Mouse (Mus musculus) embryonic facial prominence, embryonic 15.5 days (tissue): ENCODE results near the gene Tmeff1. TPM values are rescaled to one million over a fixed set of nuclear protein-coding genes. Genes with fewer than 3 reads are reported as not detected.

Experiments used
- ATAC-seq: fragments of 200-750 bp; cut with Nextera tagmentation; 2 replicates; pipeline ENCODE4 v1.8.0; 2017; ENCODE audit warnings: low read depth, moderate TSS enrichment; ENCODE audit not compliant: insufficient number of reproducible peaks, low FRiP score, low TSS enrichment
- H3K27ac ChIP-seq: fragments of 300-500 bp; sonication (generic); replicated peaks from 2 replicates; pipeline ENCODE4 v1.5.1; 2015; ENCODE audit warnings: mild to moderate bottlenecking, inconsistent platforms
- H3K27me3 ChIP-seq: fragments of 300-500 bp; sonication (generic); 2 replicates; pipeline ENCODE4 v1.6.1; 2015; ENCODE audit warnings: inconsistent platforms
- H3K36me3 ChIP-seq: fragments of 300-500 bp; sonication (generic); 2 replicates; pipeline ENCODE4 v1.6.1; 2015; ENCODE audit warnings: mild to moderate bottlenecking, inconsistent platforms
- H3K4me1 ChIP-seq: fragments of 300-500 bp; sonication (generic); 2 replicates; pipeline ENCODE4 v1.6.1; 2015; ENCODE audit warnings: inconsistent platforms
- H3K4me2 ChIP-seq: fragments of 300-500 bp; sonication (generic); replicated peaks from 2 replicates; pipeline ENCODE4 v1.6.1; 2015; ENCODE audit warnings: mild to moderate bottlenecking, inconsistent platforms
- H3K4me3 ChIP-seq: fragments of 300-500 bp; sonication (generic); replicated peaks from 2 replicates; pipeline ENCODE4 v1.5.1; 2015; ENCODE audit warnings: mild to moderate bottlenecking, inconsistent platforms
- H3K9ac ChIP-seq: fragments of 300-500 bp; sonication (generic); 2 replicates; pipeline ENCODE4 v1.6.1; 2015; ENCODE audit warnings: inconsistent platforms
- H3K9me3 ChIP-seq: fragments of 300-500 bp; sonication (generic); replicated peaks from 2 replicates; pipeline ENCODE4 v1.6.1; 2016; ENCODE audit warnings: inconsistent platforms
- WGBS: fragments of 180-500 bp; shearing (Covaris S2); methylation state at CpG from one replicate; pipeline ENCODE4 v1.1.7; 2015; 5-methylcytosine and 5-hydroxymethylcytosine counted together
- polyA plus RNA-seq: library from polyadenylated mRNA; unstranded; fragments of >200 nt; fragmentation: Nextera tagmentation; extraction: Ambion mirVana; gene quantifications from 2 replicates; pipeline ENCODE4 v1.2.1, GENCODE M21; 2015

The Tmeff1 gene
- polyA plus RNA-seq, 1 experiment from 2014 or later: 49.0 TPM

DNA sequence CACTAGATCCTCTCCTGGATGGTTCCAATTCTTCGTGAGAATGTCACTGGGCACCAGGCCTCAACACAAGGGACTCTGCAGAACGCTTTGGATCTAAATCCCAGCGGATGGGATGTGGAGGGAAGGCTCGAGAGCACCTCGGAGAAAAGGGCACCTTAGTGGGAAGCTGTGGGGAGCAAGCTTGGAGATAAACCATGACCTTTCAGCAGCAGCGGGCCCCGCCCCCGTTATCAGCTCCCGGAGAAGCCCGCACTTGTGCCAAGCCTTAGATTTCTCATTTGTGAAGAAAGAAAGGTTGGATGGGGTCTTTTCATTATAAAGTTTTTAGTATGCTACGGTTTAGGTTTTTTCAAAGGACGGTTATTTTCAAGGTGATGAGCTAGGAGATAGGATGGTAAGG lies 39.0 kb upstream of the Tmeff1 start:
- H3K27me3 ChIP-seq: no peaks in the 10 kb centered on the region
- 61% methylated on average over 12 of the region's 12 CpGs for WGBS
- H3K4me1 ChIP-seq: peaks cover 67% of the 10 kb centered on the region
- H3K36me3 ChIP-seq: no peaks in the 10 kb centered on the region
- no peak for ATAC-seq
- H3K27ac ChIP-seq: no peak overlapping the region
- no peak overlapping the region for H3K4me3 ChIP-seq
- no peak overlapping the region for H3K9ac ChIP-seq
- no peaks in the 10 kb centered on the region for H3K9me3 ChIP-seq
- no peak overlapping the region for H3K4me2 ChIP-seq

DNA sequence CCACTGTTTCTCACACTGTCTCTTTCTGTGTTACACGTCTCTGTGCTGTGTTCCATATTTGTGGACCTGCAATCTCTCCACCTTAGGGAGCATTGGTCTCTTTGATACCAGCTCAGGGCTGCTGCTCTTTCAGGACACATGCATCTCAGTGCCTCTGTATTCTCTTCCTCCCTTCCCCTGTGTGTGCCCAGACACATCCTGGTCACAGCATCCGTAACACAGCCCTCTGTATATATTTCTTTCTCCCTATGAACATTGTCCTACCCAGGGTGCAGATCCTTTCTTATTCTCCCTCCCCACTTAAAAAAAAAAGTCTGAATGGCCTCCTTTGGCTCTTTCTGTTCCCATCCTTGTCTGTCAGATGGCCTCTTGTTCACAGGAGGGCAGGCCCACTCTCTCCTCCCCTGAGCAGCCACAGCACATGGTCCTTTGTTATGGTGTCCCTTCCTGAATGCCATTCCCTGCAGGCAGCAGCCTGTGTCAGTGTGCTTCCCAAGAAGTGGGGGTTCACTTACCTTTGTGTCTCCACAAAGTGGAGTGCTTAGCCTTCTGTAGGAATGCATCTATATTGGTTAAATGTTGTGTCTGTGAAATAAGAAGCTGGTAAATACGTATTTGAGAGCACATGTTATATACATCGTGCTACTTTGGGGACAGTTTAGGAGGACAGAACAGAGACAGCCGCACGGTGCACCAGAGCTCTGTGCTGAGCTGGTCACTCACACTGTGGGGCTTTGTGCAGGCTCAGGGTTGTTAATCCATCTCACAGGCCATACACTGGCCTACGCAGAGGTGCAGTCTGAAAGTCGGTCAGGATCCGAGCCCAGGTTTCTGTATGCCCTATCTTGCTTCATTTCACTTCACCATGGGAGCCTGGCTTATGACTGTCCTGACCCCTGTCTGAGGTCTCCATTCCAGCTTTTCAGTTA lies 38.1 kb upstream of the Tmeff1 start:
- no peaks in the 10 kb centered on the region for H3K36me3 ChIP-seq
- 61% methylated on average over 9 of the region's 9 CpGs for WGBS
- H3K27ac ChIP-seq: no peak overlapping the region
- ATAC-seq: no peak
- H3K9ac ChIP-seq: no peak overlapping the region
- no peak overlapping the region for H3K4me2 ChIP-seq
- no peak overlapping the region for H3K4me3 ChIP-seq
- H3K9me3 ChIP-seq: no peaks in the 10 kb centered on the region
- peaks cover 59% of the 10 kb centered on the region for H3K4me1 ChIP-seq
- H3K27me3 ChIP-seq: no peaks in the 10 kb centered on the region

DNA sequence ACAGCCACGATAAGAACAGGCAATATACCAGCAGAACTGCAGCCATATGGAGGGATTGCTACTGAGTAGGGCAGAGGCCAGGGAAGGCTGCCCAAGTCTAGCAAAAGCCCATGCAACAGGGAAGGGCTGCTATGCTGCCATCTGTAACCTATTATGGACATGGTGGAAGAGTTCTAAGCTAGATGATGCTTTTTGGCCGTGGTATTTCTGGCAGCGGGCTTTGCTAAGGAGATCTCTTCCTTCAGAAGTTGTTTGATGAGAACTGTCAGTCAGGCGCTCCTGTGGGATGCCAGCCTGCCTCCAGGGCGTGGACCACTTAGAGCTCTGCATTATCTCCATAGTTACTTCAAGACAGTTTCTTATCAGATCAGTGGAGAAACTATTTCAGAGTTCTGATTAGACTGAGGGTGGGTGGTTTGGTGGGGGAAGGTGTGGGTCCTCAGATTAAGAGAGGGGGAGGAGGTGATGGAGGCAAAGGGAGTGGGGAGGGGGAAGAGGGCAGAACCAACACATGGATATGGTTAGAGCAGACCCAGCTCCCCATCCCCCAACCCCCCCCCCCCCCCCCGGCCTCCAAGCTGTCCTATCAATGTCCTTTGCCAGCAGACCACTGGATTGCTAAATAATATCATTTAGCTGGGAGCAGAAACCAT lies 36.5 kb upstream of the Tmeff1 start:
- ATAC-seq: peak; percentile 32
- Histone ChIP-seq H3K27me3 (no peaks in the 10 kb centered on the region), H3K36me3 (peaks cover 14% of the 10 kb centered on the region), H3K27ac (no peak overlapping the region), H3K4me3 (no peak overlapping the region), H3K9ac (no peak overlapping the region), H3K4me1 (peaks cover 44% of the 10 kb centered on the region), H3K4me2 (no peak overlapping the region), H3K9me3 (no peaks in the 10 kb centered on the region)
- 15% methylated on average over 6 of the region's 6 CpGs for WGBS

DNA sequence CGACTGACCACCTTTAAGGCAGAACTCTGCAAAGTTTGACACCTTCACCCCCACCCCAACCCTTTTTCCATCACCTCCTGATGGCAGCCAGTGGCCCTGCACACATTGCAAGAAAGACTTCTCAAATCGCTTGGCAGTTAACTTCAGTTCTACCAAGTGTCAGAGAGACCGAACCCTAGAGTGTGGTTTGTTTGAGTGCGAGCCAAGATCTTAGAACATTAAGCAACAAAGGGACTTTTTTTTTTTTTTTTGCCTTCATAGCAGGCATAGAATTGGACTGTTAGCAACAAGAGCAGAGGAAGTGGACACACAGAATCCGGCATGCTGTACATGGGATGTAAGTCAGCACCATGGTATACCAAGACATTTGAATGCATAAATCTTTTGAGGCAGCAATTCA lies 35.3 kb upstream of the Tmeff1 start:
- H3K4me2 ChIP-seq: no peak overlapping the region
- H3K27ac ChIP-seq: no peak overlapping the region
- no peaks in the 10 kb centered on the region for H3K27me3 ChIP-seq
- H3K36me3 ChIP-seq: peaks cover 23% of the 10 kb centered on the region
- WGBS: 72% methylated on average over 5 of the region's 5 CpGs
- ATAC-seq: no peak
- no peak overlapping the region for H3K9ac ChIP-seq
- H3K4me1 ChIP-seq: peaks cover 32% of the 10 kb centered on the region
- no peaks in the 10 kb centered on the region for H3K9me3 ChIP-seq
- no peak overlapping the region for H3K4me3 ChIP-seq

DNA sequence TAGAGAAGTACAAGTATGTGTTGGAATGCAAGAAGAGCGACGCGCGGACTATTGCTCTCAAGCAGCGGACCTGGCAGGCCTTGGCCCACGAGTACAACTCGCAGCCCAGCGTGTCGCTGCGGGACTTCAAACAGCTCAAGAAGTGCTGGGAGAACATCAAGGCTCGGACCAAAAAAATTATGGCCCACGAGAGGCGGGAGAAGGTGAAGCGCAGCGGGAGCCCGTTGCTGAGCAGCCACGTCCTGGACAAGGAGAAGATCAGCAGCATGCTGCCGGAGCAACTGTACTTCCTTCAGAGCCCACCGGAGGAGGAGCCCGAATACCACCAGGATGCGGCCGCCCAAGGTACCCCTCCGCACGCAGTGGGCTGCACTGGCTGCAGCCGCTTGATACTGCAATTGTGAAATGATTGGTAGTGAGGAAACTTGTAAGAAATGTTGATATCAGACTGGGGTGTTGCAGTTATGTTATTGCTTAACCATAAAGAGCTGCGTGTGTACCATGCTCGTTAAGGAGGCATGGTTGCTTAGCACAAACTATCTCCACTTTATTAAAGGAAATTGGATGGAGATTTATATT lies 32.4 kb upstream of the Tmeff1 start:
- H3K4me2 ChIP-seq: no peak overlapping the region
- no peak overlapping the region for H3K27ac ChIP-seq
- peaks cover 23% of the 10 kb centered on the region for H3K36me3 ChIP-seq
- no peak overlapping the region for H3K4me3 ChIP-seq
- H3K9ac ChIP-seq: no peak overlapping the region
- peaks cover 15% of the 10 kb centered on the region for H3K4me1 ChIP-seq
- WGBS: 94% methylated on average over 27 of the region's 27 CpGs
- no peak for ATAC-seq
- no peaks in the 10 kb centered on the region for H3K9me3 ChIP-seq
- no peaks in the 10 kb centered on the region for H3K27me3 ChIP-seq

DNA sequence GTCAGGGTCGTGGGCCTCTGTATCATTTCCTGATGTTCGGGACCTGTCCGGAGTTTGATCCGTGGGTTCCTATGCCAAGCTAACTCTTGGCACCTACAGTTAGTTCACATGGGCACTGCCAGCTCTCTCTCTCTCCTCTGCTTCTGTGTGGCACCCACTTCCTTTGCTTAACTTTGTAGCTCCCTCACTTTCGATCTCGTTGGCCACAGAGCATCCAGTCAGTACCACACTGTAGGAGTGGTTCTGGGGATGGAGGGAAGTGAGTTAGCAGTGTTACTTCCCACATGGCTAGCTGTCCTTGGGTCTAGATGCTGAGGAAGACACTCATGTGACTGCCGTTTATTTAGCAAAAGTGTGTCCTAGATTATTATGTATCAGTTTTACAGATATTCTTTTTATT lies 30.8 kb upstream of the Tmeff1 start:
- Histone ChIP-seq H3K4me1 (peaks cover under 1% of the 10 kb centered on the region; the same call in 1 of the 2 replicates), H3K4me2 (no peak overlapping the region), H3K4me3 (no peak overlapping the region), H3K9me3 (no peaks in the 10 kb centered on the region), H3K36me3 (peaks cover 32% of the 10 kb centered on the region), H3K27ac (no peak overlapping the region), H3K27me3 (no peaks in the 10 kb centered on the region), H3K9ac (no peak overlapping the region)
- ATAC-seq: no peak
- WGBS: 88% methylated on average over 7 of the region's 7 CpGs

DNA sequence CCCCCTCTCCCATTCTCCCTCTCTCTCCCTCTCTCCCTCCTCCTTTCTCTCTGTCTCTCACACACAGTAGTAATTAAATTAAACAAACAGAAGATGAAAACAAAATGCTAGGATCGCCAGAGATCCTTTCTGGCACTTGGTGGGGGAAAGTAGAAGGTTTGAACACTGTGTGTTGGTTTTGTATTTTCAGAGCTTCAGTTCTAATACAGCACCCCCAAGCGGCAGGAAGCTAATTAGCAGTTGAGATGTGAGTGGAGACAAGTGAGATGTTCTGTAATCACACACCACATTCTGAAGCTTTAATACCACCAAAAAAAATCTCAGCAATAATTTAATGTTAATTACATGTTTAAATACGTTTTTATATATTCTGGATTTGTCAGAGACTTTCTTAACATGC lies 29.2 kb upstream of the Tmeff1 start:
- no peaks in the 10 kb centered on the region for H3K27me3 ChIP-seq
- H3K4me2 ChIP-seq: no peak overlapping the region
- no peak overlapping the region for H3K27ac ChIP-seq
- H3K36me3 ChIP-seq: peaks cover 38% of the 10 kb centered on the region
- ATAC-seq: no peak
- no peaks in the 10 kb centered on the region for H3K9me3 ChIP-seq
- no peak overlapping the region for H3K9ac ChIP-seq
- 20% methylated on average over 3 of the region's 3 CpGs for WGBS
- no peak overlapping the region for H3K4me3 ChIP-seq
- no peaks in the 10 kb centered on the region for H3K4me1 ChIP-seq

DNA sequence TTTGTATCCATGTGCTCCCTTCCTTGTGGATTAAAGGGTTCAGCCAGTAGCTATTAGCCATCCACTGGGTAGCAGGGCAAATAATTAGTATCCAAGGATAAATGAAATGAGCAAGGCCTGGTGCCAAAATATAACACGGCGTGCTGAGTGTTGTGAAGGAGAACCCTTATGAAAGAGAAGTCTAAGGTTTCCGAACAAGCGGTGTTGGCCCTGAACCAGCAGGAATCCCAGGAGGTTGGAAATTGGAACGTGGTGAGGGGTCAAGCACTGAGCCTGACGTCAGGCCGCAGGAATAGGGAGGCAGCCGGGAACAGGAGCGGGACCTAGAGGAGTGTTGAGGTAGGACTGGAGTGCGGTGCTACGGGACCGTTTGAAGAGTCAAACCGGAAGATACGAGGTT lies 25.3 kb upstream of the Tmeff1 start:
- ATAC-seq: no peak
- Histone ChIP-seq H3K36me3 (peaks cover 42% of the 10 kb centered on the region), H3K9ac (no peak overlapping the region), H3K4me3 (no peak overlapping the region), H3K4me1 (no peaks in the 10 kb centered on the region), H3K4me2 (no peak overlapping the region), H3K27me3 (no peaks in the 10 kb centered on the region), H3K9me3 (no peaks in the 10 kb centered on the region), H3K27ac (no peak overlapping the region)
- 87% methylated on average over 14 of the region's 14 CpGs for WGBS

DNA sequence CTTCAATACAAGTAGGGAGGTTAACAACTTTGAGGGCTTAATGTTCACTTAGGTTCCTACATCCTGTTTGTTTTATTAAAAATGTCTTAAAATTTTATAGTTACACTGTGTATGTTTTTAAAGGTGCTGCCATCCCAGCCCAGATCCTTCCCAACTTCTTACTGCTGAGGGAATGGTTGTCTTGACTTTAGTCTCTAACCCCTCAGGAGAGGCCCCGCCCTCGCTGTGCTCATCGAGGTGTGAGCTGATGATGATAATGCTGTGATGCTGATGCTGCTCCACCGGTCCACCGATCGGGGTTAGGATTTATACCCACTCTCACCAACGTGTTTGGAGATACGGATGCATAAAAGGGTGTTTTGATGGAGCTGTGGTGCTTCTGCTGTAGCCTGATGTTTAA lies 23.1 kb upstream of the Tmeff1 start:
- H3K4me3 ChIP-seq: no peak overlapping the region
- 94% methylated on average over 8 of the region's 8 CpGs for WGBS
- peaks cover 42% of the 10 kb centered on the region for H3K36me3 ChIP-seq
- no peaks in the 10 kb centered on the region for H3K4me1 ChIP-seq
- no peaks in the 10 kb centered on the region for H3K27me3 ChIP-seq
- ATAC-seq: no peak
- no peaks in the 10 kb centered on the region for H3K9me3 ChIP-seq
- no peak overlapping the region for H3K4me2 ChIP-seq
- no peak overlapping the region for H3K9ac ChIP-seq
- no peak overlapping the region for H3K27ac ChIP-seq

DNA sequence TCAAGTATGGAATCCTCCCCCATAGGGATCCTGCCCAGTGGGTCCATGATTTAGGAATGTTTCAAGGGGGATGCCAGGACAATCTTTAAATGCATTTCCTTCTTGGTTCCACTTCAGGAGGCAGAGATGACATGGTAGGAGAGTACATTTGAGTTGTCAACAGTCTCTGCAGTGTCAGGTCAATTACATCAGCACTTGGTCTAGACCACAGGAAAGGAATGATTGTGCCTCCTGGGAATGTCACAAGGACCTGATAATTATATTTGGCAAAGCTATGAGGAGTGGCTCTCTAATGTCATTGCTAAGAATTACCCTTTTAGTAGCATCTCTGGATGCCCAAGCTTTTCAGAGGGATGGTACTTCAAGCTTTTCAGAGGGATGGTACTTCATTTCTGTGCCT lies 20.0 kb upstream of the Tmeff1 start:
- no peaks in the 10 kb centered on the region for H3K27me3 ChIP-seq
- no peak overlapping the region for H3K27ac ChIP-seq
- no peak overlapping the region for H3K9ac ChIP-seq
- no peaks in the 10 kb centered on the region for H3K9me3 ChIP-seq
- H3K4me2 ChIP-seq: no peak overlapping the region
- no peak for ATAC-seq
- no peaks in the 10 kb centered on the region for H3K4me1 ChIP-seq
- no peak overlapping the region for H3K4me3 ChIP-seq
- peaks cover 33% of the 10 kb centered on the region for H3K36me3 ChIP-seq

DNA sequence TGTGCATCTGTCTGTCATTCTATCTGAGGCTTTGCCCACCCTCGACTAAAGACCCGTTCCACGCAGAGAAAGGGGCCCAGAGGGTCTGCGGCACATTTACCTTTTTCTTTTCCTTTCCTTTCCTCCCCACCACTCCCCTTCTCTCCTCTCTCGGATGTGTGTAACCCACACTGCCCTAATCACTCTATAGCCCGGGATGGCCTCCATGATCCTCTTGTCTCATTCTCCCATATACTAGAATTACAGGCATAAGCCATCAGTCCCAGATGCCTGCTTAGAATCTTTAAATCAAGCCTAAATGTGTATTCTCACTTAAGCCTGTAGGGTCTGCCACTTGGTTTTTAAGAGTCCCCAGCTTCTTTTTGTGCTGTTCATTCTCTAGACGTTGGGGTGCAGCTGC lies 8.6 kb upstream of the Tmeff1 start:
- 70% methylated on average over 7 of the region's 7 CpGs for WGBS
- ATAC-seq: no peak
- H3K27ac ChIP-seq: no peak overlapping the region

More for the DNA sequence above, 8.6 kb upstream of the Tmeff1 start:
- Histone ChIP-seq H3K9ac (no peak overlapping the region), H3K27me3 (no peaks in the 10 kb centered on the region), H3K4me2 (no peak overlapping the region), H3K9me3 (no peaks in the 10 kb centered on the region), H3K4me1 (no peaks in the 10 kb centered on the region), H3K36me3 (no peaks in the 10 kb centered on the region), H3K4me3 (no peak overlapping the region)
